Mouse (Mus musculus): ENCODE results near the gene Ing1.

Ing1 gene

DNA sequence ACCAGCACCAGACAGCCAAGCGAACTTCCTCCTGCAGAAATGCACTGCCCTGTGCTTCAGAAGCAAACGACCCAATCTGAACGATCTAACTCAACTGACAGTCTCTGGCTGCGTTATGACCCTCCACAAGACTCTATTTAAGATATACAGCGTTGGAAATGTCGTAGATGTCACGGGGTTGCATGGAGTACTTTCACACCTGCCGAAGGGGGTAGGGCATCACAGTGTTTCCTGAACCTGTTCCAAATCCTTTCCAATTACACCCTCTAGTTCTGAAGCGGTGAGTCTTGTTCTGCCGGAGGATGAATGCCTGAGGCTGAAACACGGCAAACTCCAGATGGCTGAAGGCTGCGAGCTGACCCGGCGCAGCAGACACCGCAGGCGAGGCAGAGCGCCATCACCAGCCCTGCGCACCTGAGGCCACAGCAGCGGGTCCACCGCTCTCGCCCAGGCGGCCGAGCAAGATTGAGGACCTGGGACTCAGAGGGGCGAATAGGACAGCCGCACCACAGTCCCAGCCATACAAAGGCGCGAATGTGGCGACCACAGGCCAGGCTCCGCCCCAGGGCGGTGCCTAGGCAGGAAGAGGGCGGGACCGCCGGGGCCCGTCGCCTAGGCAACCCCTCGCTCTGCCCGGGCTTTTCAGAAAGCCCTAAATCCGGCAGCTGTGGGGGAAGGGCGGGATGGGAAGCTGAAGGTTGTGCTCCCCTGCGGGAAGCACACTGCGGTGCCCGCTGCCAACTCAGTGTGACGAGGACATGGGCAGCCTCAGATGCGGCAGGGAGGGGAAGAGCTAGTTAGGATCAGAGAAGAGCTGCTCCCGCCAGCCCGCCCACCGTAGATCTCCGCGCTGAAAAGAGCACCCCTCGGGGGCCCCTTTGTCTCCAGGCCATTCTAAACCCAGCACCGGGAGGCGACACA is at the start of gene Ing1:
TSS of gene Ing1 (plus strand) at position 773 of the 921 bp plus-strand sequence.
- peak; percentile 94 to 96 for DNase-seq

DNA sequence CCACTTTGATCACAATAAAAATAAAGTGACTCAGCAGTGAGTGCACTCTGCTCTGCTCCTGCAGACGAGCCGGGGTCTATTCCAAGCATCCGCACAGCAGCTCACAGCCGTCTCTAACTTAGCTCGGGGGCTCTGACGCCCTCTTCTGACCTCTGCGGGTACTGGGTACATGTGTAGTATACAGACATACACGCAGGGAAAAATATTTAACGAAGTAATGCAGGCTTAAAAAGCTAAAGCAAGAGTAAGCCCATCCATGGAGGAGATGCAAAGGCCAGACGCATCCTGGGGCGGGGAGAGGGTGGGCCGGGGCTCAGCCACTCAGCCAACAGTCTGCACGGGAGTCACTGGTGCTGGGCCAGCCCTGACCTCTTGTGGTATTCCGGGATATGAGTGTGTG is 49.3 kb upstream of the Ing1 start:
- DNase-seq = no peak

DNA sequence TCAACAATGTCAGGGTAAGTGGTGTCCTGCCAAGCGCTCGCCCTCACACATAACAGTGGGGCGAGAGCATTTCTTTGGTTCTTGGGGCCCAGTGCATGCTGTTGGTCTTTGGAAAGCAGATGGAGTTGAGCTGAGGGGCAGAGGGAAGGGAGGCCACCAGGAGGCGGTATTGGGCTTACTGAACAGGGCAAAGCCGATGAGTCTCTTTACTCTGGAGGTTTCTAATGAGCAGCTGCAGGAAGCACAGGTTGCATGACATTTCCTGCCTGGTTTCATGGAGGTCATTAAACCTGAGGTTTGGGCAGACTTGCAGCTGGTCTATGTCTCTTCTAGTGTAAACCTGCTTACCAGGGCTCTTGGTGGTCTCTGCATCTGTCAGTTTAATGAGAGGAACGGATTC is 48.6 kb upstream of the Ing1 start:
- DNase-seq = peak; percentile 22 to 35

DNA sequence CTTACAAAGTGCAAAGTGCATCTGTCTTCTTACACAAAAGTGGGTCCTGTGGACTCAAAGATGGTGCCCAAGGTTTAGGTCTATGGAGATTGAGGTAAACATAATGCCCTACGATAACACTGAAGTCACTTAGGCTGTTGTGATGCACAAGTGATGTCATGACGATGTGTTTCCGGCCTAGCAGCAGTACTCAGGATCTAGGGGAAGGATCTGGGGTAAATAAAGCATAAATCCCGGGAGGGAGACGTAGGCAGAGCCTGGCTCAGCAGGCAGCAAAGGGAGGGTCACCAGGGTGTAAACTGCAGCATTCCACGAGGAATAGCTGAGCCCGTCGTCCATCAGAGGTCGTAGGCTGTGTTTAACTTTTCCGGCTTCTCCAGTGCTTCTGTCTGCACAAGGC is 46.5 kb upstream of the Ing1 start:
- no peak for DNase-seq

DNA sequence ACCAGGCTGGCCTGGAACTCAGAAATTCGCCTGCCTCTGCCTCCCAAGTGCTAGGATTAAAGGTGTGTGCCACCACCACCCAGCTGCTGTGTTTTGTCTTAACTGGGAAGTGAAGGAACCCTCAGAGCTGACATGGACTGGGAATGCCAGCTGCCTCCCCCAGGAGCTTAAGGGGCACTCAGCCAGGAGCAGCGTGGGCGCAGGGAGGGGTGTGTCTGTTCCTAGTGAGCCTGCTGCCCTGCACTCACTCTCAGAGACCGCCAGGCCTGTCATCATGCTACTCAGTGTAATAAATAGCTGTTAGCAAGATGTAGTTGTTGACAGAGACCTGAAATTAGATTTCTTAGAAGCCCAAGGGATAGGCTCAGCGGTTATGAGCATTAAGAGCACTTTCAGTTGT is 44.4 kb upstream of the Ing1 start:
- no peak for DNase-seq

DNA sequence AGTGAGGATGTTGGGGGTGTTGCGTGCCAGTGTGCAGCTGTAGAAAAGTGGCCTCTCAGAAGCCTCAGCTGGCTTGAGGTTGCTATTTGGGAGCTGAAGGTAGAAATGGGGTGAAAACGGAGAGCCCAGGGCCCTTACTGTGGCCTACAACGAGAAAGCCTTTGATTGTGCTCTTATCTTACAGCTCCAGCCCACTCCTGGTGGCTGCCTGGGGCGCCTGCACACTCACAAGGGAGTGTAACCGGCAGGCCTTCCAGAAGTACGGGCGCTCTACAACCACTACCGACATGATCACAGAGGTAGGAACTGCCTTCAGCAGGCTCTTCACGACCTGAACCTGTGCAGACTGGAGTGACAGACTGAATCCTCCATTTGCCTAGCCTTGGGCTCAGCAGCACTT is 42.7 kb upstream of the Ing1 start:
- DNase-seq = no peak

DNA sequence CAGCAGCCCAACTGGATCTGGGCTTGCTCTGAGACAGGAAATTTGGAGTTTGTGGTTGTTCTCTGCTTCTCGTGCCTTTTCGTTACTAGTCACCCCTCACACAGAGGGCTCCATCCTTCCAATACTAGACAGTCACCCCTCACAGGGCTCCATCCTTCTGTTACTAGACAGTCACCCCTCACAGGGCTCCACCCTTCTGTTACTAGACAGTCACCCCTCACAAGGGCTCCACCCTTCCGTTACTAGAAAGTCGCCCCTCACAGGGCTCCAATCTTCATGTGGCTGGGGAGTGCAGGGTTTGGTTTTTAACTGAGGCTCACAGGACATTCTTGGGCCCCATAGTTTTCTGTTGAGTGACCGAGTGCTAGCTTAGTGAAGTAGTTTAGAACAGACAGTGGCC is 42.1 kb upstream of the Ing1 start:
- no peak for DNase-seq

DNA sequence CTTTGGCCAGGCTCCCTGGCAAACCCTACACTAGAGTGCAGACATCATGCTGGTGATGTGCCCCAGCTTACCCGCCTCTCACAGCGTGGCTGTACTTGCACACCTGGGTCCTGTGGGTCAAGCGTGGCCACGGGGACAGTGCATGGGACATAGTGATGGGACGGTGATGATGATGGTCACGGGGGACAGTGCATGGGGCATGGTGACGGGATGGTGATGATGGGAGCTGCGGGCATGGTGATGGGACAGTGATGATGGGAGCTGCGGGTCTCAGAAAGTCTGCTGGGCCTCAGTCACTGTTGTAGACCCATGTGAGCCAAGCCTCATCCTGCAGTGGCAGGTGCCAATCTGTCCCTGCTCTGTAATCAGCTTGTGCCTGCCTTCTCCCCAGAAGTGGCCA is 39.1 kb upstream of the Ing1 start:
- DNase-seq = no peak

DNA sequence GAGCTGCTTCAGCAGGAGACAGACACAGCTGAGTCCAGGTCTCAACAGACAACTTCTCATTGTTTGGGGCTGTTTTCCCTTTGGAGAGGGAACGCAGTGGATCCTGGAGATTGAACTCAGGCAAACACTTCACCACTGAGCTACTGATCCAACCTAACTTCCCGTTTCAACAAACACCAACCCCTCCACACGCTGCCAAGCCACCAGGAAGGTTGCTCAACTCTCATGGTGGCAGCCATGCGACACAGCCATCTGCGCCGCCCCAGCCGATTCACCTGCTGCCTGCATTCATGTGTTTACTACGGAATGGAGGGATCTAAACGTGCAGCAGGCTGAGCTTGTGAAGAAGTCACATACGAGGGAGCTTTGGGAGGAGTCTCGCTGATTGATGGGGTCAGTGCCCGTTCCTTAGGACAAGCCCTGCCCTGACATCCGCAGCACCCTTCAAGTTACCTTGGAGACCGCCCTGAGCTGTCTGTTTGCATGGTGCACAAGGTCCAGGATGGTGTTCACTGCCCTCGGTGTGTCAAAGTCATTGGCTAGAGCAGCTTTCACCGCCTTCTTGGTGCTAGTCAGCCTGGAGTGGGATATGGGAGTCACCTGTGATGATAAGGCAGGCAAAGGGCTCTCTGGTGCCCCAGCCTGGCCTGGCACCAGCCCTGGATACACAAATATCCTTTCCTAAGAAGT is 37.9 kb upstream of the Ing1 start:
- no peak for DNase-seq

DNA sequence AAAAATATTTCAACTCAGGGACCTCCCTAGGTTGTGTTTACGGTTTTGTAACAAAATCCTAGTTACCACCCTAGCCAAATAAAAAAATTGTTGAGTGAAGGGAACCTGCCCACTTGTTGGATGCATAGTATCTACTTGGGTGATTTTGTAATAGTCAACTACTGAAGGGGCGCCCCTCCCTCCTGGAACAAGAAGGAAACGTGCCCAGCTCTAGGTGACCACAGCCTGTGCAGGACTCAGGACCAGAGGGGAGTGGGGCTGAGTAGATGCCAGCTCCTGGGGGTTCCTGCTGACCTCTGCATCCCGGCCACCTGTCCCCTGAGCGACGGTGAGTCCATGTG is 37.3 kb upstream of the Ing1 start:
- DNase-seq = no peak

DNA sequence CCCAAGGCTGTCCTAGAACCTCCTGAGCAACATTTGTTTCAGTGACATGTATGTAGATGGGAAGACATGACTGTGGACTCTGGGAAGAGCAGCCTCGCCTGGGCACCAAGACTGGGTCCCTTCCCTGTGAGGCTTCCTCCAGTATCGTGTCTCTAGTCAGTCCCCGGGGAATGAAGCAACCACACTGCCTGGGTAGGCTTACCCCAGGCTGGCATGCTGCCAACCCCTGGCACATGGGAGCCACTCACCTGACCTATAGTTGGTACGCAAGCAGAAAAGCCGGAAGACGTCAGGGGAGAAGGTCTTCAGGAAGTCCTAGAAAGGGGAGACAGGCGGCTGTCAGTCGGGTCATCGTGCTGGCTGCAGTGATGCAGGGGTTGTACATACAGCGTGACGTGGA is 36.7 kb upstream of the Ing1 start:
- peak in 1 of 2 experiments; percentile 14 for DNase-seq

DNA sequence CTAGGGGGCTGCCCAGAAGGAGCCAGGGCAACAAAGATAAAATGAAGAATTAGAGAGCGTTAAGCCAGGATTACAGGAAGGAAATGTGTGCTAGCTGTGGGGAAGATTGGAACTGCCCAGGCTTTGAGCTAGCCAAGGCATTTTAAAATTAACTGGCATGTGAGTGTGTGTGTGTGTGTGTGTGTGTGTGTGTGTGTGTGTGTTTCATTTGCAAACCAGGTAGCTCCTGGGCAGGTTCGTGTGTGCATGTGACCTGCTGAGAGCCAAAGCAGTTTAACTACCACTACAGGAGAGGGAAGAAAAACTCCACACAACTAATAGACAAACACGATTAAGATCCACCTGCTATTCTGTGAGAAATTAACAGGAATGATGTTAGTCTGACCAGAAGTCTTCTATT is 32.0 kb upstream of the Ing1 start:
- DNase-seq = no peak

DNA sequence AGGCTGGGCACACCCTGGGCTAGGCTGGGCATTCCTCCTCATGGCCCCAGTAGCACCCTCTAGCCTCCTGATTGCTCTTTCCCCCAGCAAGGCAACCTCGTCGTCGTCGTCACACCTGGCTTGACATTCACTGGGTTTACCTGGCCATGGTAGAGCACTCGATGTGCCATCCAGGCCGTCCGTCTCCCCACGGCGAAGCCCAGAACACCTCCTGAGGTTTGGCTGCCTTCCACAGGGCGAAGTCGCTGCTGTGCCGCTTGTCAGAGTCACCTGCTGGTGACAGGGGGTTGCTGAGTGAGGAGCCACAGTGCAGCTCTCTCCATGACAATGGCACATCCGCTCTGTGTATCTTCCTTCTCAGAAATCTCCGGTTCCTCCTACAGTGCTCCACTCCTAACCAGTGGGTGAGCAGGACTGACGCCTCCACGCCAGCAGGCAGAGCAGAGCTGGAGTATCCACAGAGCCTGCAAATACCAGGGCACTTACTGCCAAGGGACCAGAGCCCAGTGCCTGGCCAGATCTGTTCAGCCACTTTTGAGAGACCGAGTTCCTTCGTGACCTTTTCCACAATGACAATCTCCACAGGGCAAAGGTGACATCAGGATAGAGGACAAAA is 25.1 kb upstream of the Ing1 start:
- DNase-seq = no peak

DNA sequence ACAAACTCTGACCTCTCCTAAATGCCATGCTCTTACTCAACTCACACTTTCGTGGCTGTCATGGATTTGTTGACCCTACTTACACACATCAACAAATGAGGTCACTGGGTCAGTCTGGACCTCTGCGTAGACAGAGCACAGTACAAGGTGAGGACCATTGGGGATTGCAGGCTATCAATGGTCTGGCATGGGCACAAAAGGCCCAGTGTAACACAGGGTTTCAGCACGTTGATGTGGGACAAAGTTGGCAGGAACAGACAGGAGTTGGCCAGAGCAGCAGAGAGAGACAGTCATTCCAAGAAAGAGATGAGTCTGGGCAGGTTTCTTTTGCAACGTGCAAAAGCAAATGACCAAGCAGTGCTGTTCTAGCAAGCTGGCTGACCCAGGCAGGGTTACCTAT is 24.5 kb upstream of the Ing1 start:
- no peak for DNase-seq

DNA sequence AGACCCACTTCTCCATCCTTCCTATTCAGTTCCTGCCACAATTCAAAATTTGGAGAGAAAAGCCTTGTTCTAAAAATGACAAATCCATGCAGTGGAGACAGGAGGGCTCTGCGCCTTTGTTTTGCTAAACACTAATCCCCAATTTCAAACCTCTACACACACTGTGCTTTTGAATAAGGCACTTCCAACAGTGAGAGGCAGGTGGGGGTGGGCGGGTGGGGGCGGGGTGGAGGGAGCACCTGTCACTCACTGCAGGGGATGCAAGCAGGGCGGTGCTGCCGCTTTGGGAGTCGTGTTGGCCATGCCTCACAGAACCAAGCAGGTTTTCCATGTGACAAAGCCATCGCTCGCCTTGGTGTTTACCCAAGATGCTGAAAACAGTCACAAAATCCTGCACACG is 20.9 kb upstream of the Ing1 start:
- no peak for DNase-seq

DNA sequence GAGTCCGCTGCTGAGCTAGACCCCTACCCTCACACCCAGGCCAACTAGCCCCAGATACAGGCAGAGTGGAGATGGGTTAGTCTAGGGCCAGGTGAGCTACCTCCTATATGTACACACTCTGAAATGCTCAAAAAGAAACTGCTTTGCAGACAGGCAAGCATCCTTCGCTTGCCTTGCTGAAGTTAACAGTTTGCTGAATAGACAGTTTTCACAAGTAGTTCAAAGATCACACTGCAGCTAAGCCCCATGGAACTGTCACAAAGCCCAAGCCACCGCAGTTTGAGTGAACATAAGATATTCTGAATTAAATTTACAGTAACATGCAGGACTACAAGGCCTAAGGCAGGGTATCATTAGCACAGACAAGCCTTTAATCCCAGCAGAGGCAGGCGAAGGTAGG is 16.3 kb upstream of the Ing1 start:
- no peak for DNase-seq

DNA sequence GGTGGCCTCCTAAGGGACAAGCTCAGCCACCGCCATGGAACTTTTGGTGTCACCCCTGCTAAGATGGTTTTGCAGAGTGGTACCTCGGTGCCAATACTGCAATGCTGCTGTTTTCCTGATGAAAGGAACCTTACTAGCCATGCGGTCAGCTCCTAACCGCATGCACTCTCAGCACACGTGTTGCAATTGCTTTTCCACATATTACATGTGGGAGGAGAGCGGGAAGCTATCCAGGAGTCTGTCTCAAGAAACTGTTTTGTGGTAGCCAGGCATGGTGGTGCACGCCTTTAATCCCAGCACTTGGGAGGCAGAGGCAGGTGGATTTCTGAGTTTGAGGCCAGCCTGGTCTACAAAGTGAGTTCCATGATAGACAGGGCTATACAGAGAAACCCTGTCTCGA is 15.2 kb upstream of the Ing1 start:
- DNase-seq = no peak

DNA sequence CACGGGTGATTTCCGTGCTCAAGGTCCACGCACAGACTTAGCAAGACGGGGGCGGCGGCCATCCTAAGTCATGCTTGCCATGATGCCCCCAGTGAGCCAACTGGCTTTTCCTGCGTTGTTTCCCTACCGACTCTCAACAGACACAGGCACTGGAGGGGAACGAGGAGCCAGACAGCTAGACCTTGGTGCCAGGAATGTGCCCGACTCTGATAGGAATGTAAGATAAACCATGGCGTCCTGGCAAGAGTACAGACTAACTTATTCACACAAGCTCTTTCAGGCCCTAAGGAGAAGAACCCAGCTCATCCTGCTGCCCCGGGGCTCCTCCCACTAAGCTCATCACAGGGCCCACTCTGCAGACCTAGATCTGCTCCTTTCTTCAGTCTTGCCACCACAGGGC is 13.3 kb upstream of the Ing1 start:
- no peak for DNase-seq

DNA sequence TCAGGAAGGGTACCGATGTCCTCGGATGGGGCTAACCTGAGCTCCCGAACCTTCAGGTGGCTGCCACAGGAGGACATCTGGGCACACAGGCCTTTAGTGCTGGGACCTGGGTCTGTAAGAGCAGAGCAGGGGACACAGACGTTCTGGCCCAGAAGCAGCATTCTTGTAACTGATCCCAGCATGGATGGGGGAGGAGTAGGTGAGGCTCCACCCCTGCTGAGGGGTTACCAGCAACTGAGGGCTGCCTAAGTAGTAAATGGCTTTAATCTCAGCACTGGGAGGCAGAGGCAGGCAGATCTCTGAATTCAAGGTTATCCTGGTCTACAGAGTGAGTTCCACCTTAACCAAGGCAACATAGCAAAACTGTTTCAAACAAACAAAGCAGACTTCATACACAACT is 12.5 kb upstream of the Ing1 start:
- no peak for DNase-seq

DNA sequence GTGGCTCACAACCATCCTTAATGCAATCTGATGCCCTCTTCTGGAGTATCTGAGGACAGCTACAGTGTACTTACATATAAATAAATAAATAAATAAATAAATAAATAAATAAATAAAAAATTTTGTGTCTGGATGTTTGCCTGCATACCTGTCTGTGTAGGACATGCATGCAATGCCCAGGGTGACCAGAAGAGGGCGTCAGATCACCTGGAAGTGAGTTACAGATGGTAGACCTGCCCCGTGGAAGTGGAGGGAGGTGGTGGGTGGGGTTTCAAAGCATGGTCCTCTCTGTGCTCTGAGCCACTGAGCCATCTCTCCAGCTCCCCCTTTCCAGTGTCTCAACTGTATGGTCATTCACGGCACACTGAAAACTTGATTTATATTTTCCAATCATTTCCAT is 11.0 kb upstream of the Ing1 start:
- DNase-seq = peak; percentile 57 to 61

DNA sequence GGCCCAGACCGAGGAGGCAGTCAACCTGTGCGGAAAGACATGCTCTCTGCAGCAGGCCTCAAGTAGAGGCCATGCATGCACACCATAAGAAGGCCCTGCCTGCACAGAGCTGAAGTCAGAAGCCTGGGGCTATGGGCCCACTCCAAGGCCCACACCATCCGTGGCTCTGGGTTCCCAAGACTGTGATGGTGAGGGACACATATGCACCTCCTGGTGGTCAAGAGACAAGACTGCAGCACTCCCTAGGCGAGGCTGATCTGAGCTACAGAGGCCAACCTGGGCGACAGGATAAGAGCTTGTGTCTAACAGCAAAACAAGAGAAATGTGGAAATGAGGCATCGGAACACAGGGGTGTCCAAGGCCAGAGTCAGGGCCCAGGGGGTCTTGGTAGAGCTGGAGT is 8.3 kb upstream of the Ing1 start:
- DNase-seq = no peak

DNA sequence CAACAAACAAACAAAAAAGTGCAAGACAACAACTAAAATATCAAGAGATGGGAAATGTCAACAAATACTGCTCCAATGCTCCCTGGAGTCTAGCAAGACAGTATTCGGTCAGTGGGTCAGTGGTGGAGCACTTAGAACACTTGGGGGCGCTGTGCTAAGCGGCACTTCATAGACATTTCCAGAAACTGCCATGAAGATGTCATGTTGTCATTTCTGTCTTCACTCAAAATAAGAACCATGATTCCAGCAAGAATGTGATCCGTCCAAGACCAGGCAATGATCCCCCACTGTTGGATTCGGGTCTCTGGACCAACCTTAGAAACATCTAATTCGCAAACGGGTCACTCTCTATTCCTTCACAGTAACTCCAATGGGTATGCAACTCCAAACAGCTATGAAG is 5.7 kb upstream of the Ing1 start:
- DNase-seq = peak; percentile 53 to 56

DNA sequence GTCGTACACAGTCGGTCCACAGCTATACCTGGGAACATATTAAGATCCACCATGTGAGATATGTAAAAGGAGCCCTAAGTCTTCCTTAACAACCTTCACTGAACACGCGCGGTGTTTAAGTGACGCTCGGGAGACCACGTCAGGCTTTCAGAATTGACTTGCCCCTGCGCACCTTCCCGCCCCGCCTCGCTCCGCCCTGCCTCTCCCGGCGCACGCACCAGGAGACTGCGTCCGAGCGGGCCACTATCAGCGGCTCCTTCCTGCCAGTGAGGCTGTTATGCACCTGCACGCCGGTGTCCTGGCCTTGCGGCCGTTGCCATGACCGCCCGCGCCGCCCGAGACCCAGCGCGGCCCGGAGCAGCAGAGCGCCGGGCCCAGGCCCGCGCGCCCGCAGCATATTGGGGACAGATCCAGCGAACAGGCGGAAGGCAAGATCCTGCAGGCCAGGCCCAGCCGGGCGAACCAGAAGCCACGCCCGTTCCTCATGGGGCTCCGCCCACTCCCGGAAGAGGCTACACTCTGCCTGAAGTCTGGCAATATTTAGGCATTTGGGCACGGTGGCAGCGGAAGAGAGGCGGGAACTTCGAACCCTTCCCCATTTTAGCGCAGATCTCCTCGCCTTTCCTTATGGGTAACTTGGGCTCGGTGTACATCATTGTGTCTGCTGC is 5.0 kb upstream of the Ing1 start, which contains the start of gene Cars2:
TSS of gene Cars2 (minus strand) at position 503 of the 668 bp plus-strand sequence.
- peak; percentile 93 to 96 for DNase-seq
